Mouse (Mus musculus): ENCODE results near the gene Prph. TPM values are rescaled to one million over a fixed set of nuclear protein-coding genes. Genes with fewer than 3 reads are reported as not detected.

Prph gene
- polyA plus RNA-seq, 1 experiment = 0.32 TPM

DNA sequence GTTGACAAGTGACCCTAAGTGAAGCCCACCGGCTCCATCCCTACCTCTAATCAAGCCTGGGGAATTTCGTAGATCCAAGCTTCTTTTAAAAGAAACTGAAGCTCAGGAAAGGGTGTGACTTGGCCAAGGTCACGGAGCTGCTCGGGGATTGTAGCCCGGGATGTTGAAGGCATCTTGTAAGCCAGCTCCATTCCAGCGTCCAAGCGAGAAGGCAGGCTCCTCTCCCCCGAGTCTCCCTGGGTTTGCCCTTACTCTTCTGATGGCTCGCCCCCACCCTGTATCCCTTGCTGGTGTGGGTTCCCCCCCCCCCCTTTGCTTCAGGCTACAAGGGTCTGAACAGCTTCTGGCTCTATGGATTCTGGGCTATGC, 43.5 kb downstream of the Prph start:
- no peak for DNase-seq (ENCODE audit: low read depth)

DNA sequence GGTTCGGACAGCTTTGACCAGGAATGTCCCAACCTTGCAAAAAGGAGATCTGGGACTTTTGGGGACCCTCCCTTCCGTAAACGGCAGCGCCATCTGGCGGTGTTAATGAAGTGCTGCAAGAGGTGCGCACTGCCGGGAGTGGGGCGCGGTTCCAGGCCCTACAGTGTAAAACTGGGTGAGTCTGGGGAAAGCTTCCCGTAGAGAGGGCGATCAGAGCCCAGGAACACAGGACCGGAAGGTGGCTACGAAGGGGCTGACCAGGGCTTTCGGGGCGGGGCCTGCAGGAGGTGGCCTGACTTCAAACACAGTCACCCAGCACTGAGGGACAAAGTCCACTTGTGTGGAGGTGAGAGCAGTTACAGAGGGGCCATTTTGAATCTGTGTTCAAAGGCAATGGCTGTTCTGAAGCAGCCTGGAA, 44.2 kb downstream of the Prph start:
- DNase-seq (ENCODE audit: low read depth) = no peak

DNA sequence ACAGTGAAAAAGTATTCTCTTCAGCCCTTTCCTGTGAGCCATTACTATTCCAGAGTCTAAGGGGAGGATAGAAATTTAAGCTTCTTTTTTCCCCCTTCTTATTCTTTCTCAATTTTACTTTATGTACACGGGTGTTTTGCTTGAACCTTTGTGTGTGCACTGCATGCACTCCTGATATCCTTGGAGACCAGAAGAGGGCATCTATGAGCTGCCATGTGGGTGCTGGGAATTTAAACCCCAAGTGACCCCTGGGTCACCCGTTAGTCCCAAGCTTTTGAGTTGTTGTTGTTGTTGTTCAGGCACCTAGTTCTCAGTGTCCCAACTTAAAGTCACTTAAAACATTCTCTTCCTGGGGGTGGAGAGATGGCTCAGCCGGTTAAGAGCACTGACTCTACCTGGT, 45.0 kb downstream of the Prph start:
- no peak for DNase-seq (ENCODE audit: low read depth)

GRCm38 (mm10) chr15:99105238-99105637, 50.3 kb downstream of the Prph start:
- no peak for DNase-seq (ENCODE audit: low read depth)

- DNase-seq (ENCODE audit: low read depth) = no peak
These were observed 52.9 kb downstream of the Prph start for GRCm38 (mm10) chr15:99107866-99108265.

Other genes starting within 250 kb of the Prph start
- 0.05 and 0.11 TPM in 2 replicates for gene Ddn, start 245.7 kb upstream of the Prph start, polyA plus RNA-seq (2012; rRNA removed)
- gene Prkag1, start 223.7 kb upstream of the Prph start, polyA plus RNA-seq (2012; rRNA removed) = 83.3 and 101 TPM in 2 replicates
- 14.9 and 24.3 TPM in 2 replicates for gene Kmt2d, start 184.0 kb upstream of the Prph start, polyA plus RNA-seq (2012; rRNA removed)
- gene Rhebl1, start 160.6 kb upstream of the Prph start, polyA plus RNA-seq (2012; rRNA removed) = 1.8 and 3.2 TPM in 2 replicates
- gene Dhh, start 156.6 kb upstream of the Prph start, polyA plus RNA-seq (2012; rRNA removed) = 1.7 and 2.1 TPM in 2 replicates
- gene Lmbr1l, start 136.9 kb upstream of the Prph start, polyA plus RNA-seq (2012; rRNA removed) = 37.5 and 42.9 TPM in 2 replicates
- 1,607 and 3,142 TPM in 2 replicates for gene Tuba1b, start 120.6 kb upstream of the Prph start, polyA plus RNA-seq (2012; rRNA removed)
- 1.2 and 151 TPM in 2 replicates for gene Gm49450, start 101.6 kb upstream of the Prph start, polyA plus RNA-seq (2012; rRNA removed)
- gene Tuba1a, start 101.5 kb upstream of the Prph start, polyA plus RNA-seq (2012; rRNA removed) = 538 and 2,258 TPM in 2 replicates
- gene Tuba1c, start 25.3 kb upstream of the Prph start, polyA plus RNA-seq (2012; rRNA removed) = 213 and 263 TPM in 2 replicates
- gene Troap, start 19.4 kb downstream of the Prph start, polyA plus RNA-seq (2012; rRNA removed) = 2.3 and 3.0 TPM in 2 replicates
- 1.8 and 2.1 TPM in 2 replicates for gene C1ql4, start 32.6 kb downstream of the Prph start, polyA plus RNA-seq (2012; rRNA removed)
- 5.8 and 7.6 TPM in 2 replicates for gene Dnajc22, start 38.0 kb downstream of the Prph start, polyA plus RNA-seq (2012; rRNA removed)
- gene Spats2, start 70.7 kb downstream of the Prph start, polyA plus RNA-seq (2012; rRNA removed) = 14.7 and 15.2 TPM in 2 replicates
- 51.8 and 55.4 TPM in 2 replicates for gene Kcnh3, start 169.7 kb downstream of the Prph start, polyA plus RNA-seq (2012; rRNA removed)
- gene Mcrs1, start 196.8 kb downstream of the Prph start, polyA plus RNA-seq (2012; rRNA removed) = 69.8 and 80.5 TPM in 2 replicates
- gene Prpf40b, start 239.9 kb downstream of the Prph start, polyA plus RNA-seq (2012; rRNA removed) = 70.0 and 72.1 TPM in 2 replicates
- gene Fam186b, start 240.7 kb downstream of the Prph start, polyA plus RNA-seq (2012; rRNA removed) = 0.24 and 0.35 TPM in 2 replicates